22 mouse cellular contexts compared by ENCODE assay signal in genomic region chr19:24815661-24816221, GRCm38 (mm10). TPM values are rescaled to one million over a fixed set of nuclear protein-coding genes. Genes with fewer than 3 reads are reported as not detected.
DNase-seq lines count a peak whose midpoint lies in the region; ATAC-seq and TF ChIP-seq lines count a peak whose summit lies in the region.
"Had no signal": no experiment of that assay in that cellular context is flagged by ENCODE, and none has a peak within 500 bp of the region (broad histone marks: within the 10 kb centered on the region; RNA-seq: fewer than 3 reads in every experiment).

No protein-coding gene starts in this region.

- H3K4me3 ChIP-seq in hindbrain, embryonic 16.5 days (ENCODE audit: low read length): no peak overlapping the region
- H3K4me3 ChIP-seq in hindbrain, embryonic 12.5 days: no peak overlapping the region
- no peak overlapping the region for H3K4me3 ChIP-seq in midbrain, postnatal 0 days (ENCODE audit: low read depth, low read length)
- H3K4me3 ChIP-seq in midbrain, embryonic 15.5 days: no peak overlapping the region
- H3K4me3 ChIP-seq in gastrocnemius, adult 2 months: no peak overlapping the region
- H3K4me3 ChIP-seq: heart, embryonic 13.5 days; limb, embryonic 12.5 days; liver, embryonic 12.5 days; neural tube, embryonic 15.5 days had no signal

- 76% methylated on average over 12 of the region's 12 CpGs for WGBS in hindbrain, embryonic 16.5 days
- 79% methylated on average over 12 of the region's 12 CpGs for WGBS in hindbrain, embryonic 12.5 days
- WGBS in midbrain, postnatal 0 days: 81% methylated on average over 12 of the region's 12 CpGs
- 67% methylated on average over 12 of the region's 12 CpGs for WGBS in midbrain, embryonic 15.5 days

- H3K27ac ChIP-seq in hindbrain, embryonic 16.5 days (ENCODE audit: low read depth, low read length): no peak overlapping the region
- H3K27ac ChIP-seq in hindbrain, embryonic 12.5 days: no peak overlapping the region
- H3K27ac ChIP-seq in midbrain, postnatal 0 days (ENCODE audit: low read depth, low read length): 0 out of 2 replicates have a peak overlapping the region, but pooled peaks have one; percentile 12
- H3K27ac ChIP-seq in midbrain, embryonic 15.5 days: no peak overlapping the region
- H3K27ac ChIP-seq in gastrocnemius, adult 2 months: no peak overlapping the region
- H3K27ac ChIP-seq: heart, embryonic 13.5 days; limb, embryonic 12.5 days; liver, embryonic 12.5 days; neural tube, embryonic 15.5 days had no signal

- peak; percentile 24; the same call in 1 of the 2 replicates for ATAC-seq in hindbrain, embryonic 16.5 days
- no peak for ATAC-seq in hindbrain, embryonic 12.5 days (ENCODE audit: low FRiP score)
- no peak for ATAC-seq in midbrain, postnatal 0 days (ENCODE audit: low FRiP score)
- ATAC-seq in midbrain, embryonic 15.5 days (replicated peaks): no peak
- ATAC-seq: liver, embryonic 12.5 days had no signal

- peaks cover 4% of the 10 kb centered on the region; the same call in 1 of the 2 replicates for H3K27me3 ChIP-seq in hindbrain, embryonic 16.5 days (replicated peaks; ENCODE audit: control insufficient read depth, insufficient read depth, low read length)
- peaks cover 24% of the 10 kb centered on the region for H3K27me3 ChIP-seq in hindbrain, embryonic 12.5 days
- no peaks in the 10 kb centered on the region for H3K27me3 ChIP-seq in midbrain, postnatal 0 days (ENCODE audit: insufficient read depth, low read length)
- peaks cover 5% of the 10 kb centered on the region; the same call in 1 of the 2 replicates for H3K27me3 ChIP-seq in midbrain, embryonic 15.5 days (replicated peaks)
- H3K27me3 ChIP-seq: heart, embryonic 13.5 days; limb, embryonic 12.5 days had no signal

- no peak overlapping the region for H3K4me2 ChIP-seq in hindbrain, embryonic 16.5 days (ENCODE audit: low read length)
- H3K4me2 ChIP-seq in hindbrain, embryonic 12.5 days (replicated peaks): no peak overlapping the region
- no peak overlapping the region for H3K4me2 ChIP-seq in midbrain, postnatal 0 days (ENCODE audit: low read depth, low read length, poor library complexity, severe bottlenecking)
- H3K4me2 ChIP-seq in midbrain, embryonic 15.5 days: no peak overlapping the region
- H3K4me2 ChIP-seq: heart, embryonic 13.5 days; limb, embryonic 12.5 days; liver, embryonic 12.5 days; midbrain, embryonic 11.5 days; neural tube, embryonic 15.5 days had no signal

- H3K9ac ChIP-seq in hindbrain, embryonic 16.5 days (ENCODE audit: low read depth, low read length): no peak overlapping the region
- no peak overlapping the region for H3K9ac ChIP-seq in hindbrain, embryonic 12.5 days
- no peak overlapping the region for H3K9ac ChIP-seq in midbrain, postnatal 0 days (replicated peaks; ENCODE audit: low read length, poor library complexity, severe bottlenecking)
- H3K9ac ChIP-seq in midbrain, embryonic 15.5 days: no peak overlapping the region
- H3K9ac ChIP-seq: heart, embryonic 13.5 days; limb, embryonic 12.5 days; liver, embryonic 12.5 days; neural tube, embryonic 15.5 days had no signal

- intact Hi-C loops in gastrocnemius, adult 2 months (cut with DNase I): no loop called here

- no peak for TF ChIP-seq CTCF in midbrain, postnatal 0 days (IDR thresholded peaks at IDR 0.05)
- TF ChIP-seq CTCF in gastrocnemius, adult 2 months (IDR thresholded peaks at IDR 0.05): no peak

- peak; percentile 12 for DNase-seq in embryo, embryonic 10 days (ENCODE audit: low spot score)
- no peak for DNase-seq in embryo, embryonic 9.5 days (ENCODE audit: extremely low spot score)
- DNase-seq in midbrain, postnatal 0 days (ENCODE audit: low spot score): peak; percentile 44
- DNase-seq in retina, embryonic 14.5 days (ENCODE audit: low spot score): peak; percentile 49
- DNase-seq in gastrocnemius, adult 2 months: no peak
- DNase-seq: adrenal gland, postnatal 14 days; cerebellum, adult 11-12 months; kidney, adult 18-20 months; lung, adult 2 months; lung, postnatal 4 days; right cerebral cortex, postnatal 4 days had no signal

- no peaks in the 10 kb centered on the region for H3K9me3 ChIP-seq in hindbrain, embryonic 16.5 days (ENCODE audit: control insufficient read depth, low read length)
- 0 out of 2 replicates have a peak, but pooled peaks cover 7% of the 10 kb centered on the region for H3K9me3 ChIP-seq in hindbrain, embryonic 12.5 days (replicated peaks)
- no peaks in the 10 kb centered on the region for H3K9me3 ChIP-seq in midbrain, postnatal 0 days (ENCODE audit: low read length)
- H3K9me3 ChIP-seq in midbrain, embryonic 15.5 days: no peaks in the 10 kb centered on the region
- H3K9me3 ChIP-seq: G1E; heart, embryonic 13.5 days; liver, embryonic 12.5 days; neural tube, embryonic 15.5 days had no signal

- no peaks in the 10 kb centered on the region for H3K4me1 ChIP-seq in hindbrain, embryonic 16.5 days (ENCODE audit: control insufficient read depth, insufficient read depth, low read depth, low read length)
- H3K4me1 ChIP-seq in hindbrain, embryonic 12.5 days: peaks cover 25% of the 10 kb centered on the region
- no peaks in the 10 kb centered on the region for H3K4me1 ChIP-seq in midbrain, postnatal 0 days (ENCODE audit: insufficient read depth, low read length)
- H3K4me1 ChIP-seq in midbrain, embryonic 15.5 days: peaks cover 7% of the 10 kb centered on the region; the same call in 1 of the 2 replicates
- H3K4me1 ChIP-seq: limb, embryonic 12.5 days; liver, embryonic 12.5 days had no signal

- H3K36me3 ChIP-seq in hindbrain, embryonic 16.5 days (ENCODE audit: control insufficient read depth, insufficient read depth, low read length): no peaks in the 10 kb centered on the region
- H3K36me3 ChIP-seq in hindbrain, embryonic 12.5 days: no peaks in the 10 kb centered on the region
- H3K36me3 ChIP-seq in midbrain, postnatal 0 days (ENCODE audit: insufficient read depth, low read length): no peaks in the 10 kb centered on the region
- no peaks in the 10 kb centered on the region for H3K36me3 ChIP-seq in midbrain, embryonic 15.5 days (replicated peaks)
- H3K36me3 ChIP-seq: G1E; limb, embryonic 12.5 days; liver, embryonic 12.5 days; neural tube, embryonic 15.5 days had no signal

RNA-seq across cellular contexts. Expression of gene Pgm5, which starts 45.9 kb away (rescaled TPM):
- 1.3 and 1.7 TPM in 2 replicates for polyA plus RNA-seq in hindbrain, embryonic 16.5 days (2015; fragmentation: Nextera tagmentation; extraction: Ambion mirVana)
- polyA plus RNA-seq in hindbrain, embryonic 12.5 days (2016; fragmentation: Nextera tagmentation; extraction: Ambion mirVana): 1.6 and 1.9 TPM in 2 replicates
- 11.7 TPM in 2 replicates for total RNA-seq in midbrain, postnatal 0 days (2014; rRNA removed)
- 0.53 and 0.57 TPM in 2 replicates for polyA plus RNA-seq in midbrain, postnatal 0 days (2015; fragmentation: Nextera tagmentation; extraction: Ambion mirVana)
- 0.44 and 0.74 TPM in 2 replicates for polyA plus RNA-seq in midbrain, embryonic 15.5 days (2015; fragmentation: Nextera tagmentation; extraction: Ambion mirVana)
- total RNA-seq in gastrocnemius, adult 2 months (2021): 10 to 100 TPM; 10.7 to 15.1 TPM
- total RNA-seq: common myeloid progenitor, adult 5-6 weeks; granulocyte monocyte progenitor cell, adult 5-6 weeks had no signal
- polyA plus RNA-seq: G1E had no signal

RNA-seq across cellular contexts. Expression of gene Gm10053, which starts 59.7 kb away (rescaled TPM):
- polyA plus RNA-seq in hindbrain, embryonic 16.5 days (2015; fragmentation: Nextera tagmentation; extraction: Ambion mirVana): 292 and 322 TPM in 2 replicates
- 182 and 202 TPM in 2 replicates for polyA plus RNA-seq in hindbrain, embryonic 12.5 days (2016; fragmentation: Nextera tagmentation; extraction: Ambion mirVana)
- total RNA-seq in midbrain, postnatal 0 days (2014; rRNA removed): 35.6 and 54.8 TPM in 2 replicates
- polyA plus RNA-seq in midbrain, postnatal 0 days (2015; fragmentation: Nextera tagmentation; extraction: Ambion mirVana): 302 and 326 TPM in 2 replicates
- polyA plus RNA-seq in midbrain, embryonic 15.5 days (2015; fragmentation: Nextera tagmentation; extraction: Ambion mirVana): 234 and 246 TPM in 2 replicates
- 100 to 1,000 TPM; 453 to 633 TPM for total RNA-seq in gastrocnemius, adult 2 months (2021)

Comparison
In these comparisons a context has a peak if more than half of its experiments do, and no peak if none do; other contexts are left out.
1. DNase-seq: peak in embryo, embryonic 10 days (single experiment), midbrain, postnatal 0 days (single experiment) and retina, embryonic 14.5 days (single experiment); none in embryo, embryonic 9.5 days (single experiment) and gastrocnemius, adult 2 months (single experiment).